Mouse (Mus musculus) G1E (cell line): ENCODE data around the gene Hes7. TPM values are rescaled to one million over a fixed set of nuclear protein-coding genes. Genes with fewer than 3 reads are reported as not detected.

Experiments used
- ATAC-seq: 2 replicates; pipeline ENCODE4 v1.8.0; 2016; ENCODE audit warnings: mild to moderate bottlenecking; ENCODE audit not compliant: insufficient number of reproducible peaks, poor library complexity, low FRiP score, severe bottlenecking; ENCODE audit errors: extremely low read depth
- DNase-seq: peaks from one replicate; pipeline ENCODE4 v3.0.0; 2012; ENCODE audit warnings: low spot score
- H3K27me3 ChIP-seq: 2 replicates; pipeline ENCODE4 v1.6.1; 2012; ENCODE audit warnings: mild to moderate bottlenecking, low read length, inconsistent platforms; ENCODE audit not compliant: insufficient read depth
- H3K36me3 ChIP-seq: replicated peaks from 2 replicates; pipeline ENCODE3; 2012; ENCODE audit warnings: mild to moderate bottlenecking, inconsistent platforms
- H3K4me1 ChIP-seq: 2 replicates; pipeline ENCODE4 v1.6.1; 2012; ENCODE audit warnings: low read depth, low read length, inconsistent platforms, mixed read lengths; ENCODE audit not compliant: insufficient read depth
- H3K4me3 ChIP-seq: 2 replicates; pipeline ENCODE4 v1.5.1; 2012; ENCODE audit warnings: low read depth, mild to moderate bottlenecking, inconsistent platforms, low read length, moderate library complexity, mixed read lengths
- H3K9me3 ChIP-seq: replicated peaks from 2 replicates; pipeline ENCODE4 v1.6.1; 2012; ENCODE audit warnings: inconsistent platforms
- CTCF ChIP-seq: IDR thresholded peaks from 2 replicates; pipeline ENCODE4 v1.5.1; 2012; ENCODE audit warnings: low read depth, low read length, inconsistent platforms, mixed read lengths
- GATA1 ChIP-seq: IDR thresholded peaks from 2 replicates; pipeline ENCODE4 v1.6.1; 2012; ENCODE audit warnings: borderline replicate concordance, low read length, inconsistent platforms, mixed read lengths
- GATA2 ChIP-seq: IDR thresholded peaks from 2 replicates; pipeline ENCODE4 v1.6.1; 2012; ENCODE audit warnings: low read depth, low read length, inconsistent platforms, borderline replicate concordance
- POLR2AphosphoS5 ChIP-seq: IDR thresholded peaks from 2 replicates; pipeline ENCODE4 v1.6.1; 2012; ENCODE audit warnings: low read depth, low read length, inconsistent platforms; ENCODE audit not compliant: insufficient replicate concordance
- TAL1 ChIP-seq: conservative IDR thresholded peaks from 2 replicates; pipeline ENCODE4 v1.6.1; 2012; ENCODE audit warnings: low read depth, low read length, inconsistent platforms, mixed read lengths
- polyA plus RNA-seq: library from polyadenylated mRNA; stranded (reverse); fragments of >175 nt; gene quantifications from 2 replicates; pipeline ENCODE4 v1.2.3, GENCODE M21; 2012
- total RNA-seq, 2 experiments: library from RNA; stranded (forward) in 1 of 2; stranded (reverse) in 1 of 2; fragments of 200-1000 nt in 1 of 2; fragments of >200 nt in 1 of 2; fragmentation: Nextera tagmentation in 1 of 2; gene quantifications; 2 replicates each; pipeline ENCODE4 v1.2.3; 2014 to 2017

Gene Hes7
- total and polyA plus RNA-seq, 3 experiments = 0.22 to 1.2 TPM; not detected in 1

DNA sequence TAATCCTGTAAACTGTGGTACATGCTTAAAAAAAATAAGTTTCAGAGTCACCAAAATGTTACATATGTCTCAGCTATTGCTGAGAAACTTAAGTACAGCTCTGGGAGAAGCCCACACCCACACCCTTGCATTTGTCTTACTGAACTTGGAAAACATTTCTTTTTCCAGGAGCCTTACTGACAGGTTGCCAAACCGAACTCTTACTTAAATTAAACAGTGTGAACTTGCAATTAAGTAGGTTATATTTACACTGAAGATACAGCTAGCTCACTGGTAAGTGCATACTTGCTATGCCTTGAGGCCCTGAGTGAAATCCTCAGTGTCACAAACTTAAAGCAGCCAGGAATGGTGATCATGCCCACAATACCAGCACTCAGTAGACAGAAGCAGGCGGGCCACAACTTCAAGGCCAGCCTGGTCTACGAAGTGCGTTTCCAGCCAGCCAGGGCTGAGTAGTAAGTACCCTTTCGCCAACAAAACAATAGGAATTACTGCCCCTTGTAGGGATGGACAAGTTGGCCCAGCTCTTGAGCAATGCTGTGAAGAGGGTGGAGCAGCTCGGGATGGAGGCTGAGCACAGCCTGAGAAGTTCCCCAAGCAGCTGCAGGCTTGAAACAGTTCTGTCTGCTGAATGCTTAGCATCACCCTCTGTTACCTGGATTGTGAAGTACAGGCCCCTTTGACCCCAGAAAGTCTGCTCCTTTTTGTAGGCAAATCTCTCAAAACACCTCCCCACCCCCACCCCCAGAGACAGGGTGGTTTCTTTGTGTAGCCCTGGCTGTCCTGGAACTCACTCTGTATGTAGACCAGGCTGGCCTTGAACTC, 46.0 kb upstream of the Hes7 start:
- Histone ChIP-seq H3K27me3 (0 out of 2 replicates have a peak, but pooled peaks cover 3% of the 10 kb centered on the region), H3K4me3 (no peak overlapping the region; the same call in 1 of the 2 replicates), H3K36me3 (no peaks in the 10 kb centered on the region), H3K4me1 (peaks cover 63% of the 10 kb centered on the region), H3K9me3 (no peaks in the 10 kb centered on the region)
- no peak for ATAC-seq
- TF ChIP-seq CTCF (no peak), POLR2AphosphoS5 (peak; percentile 14; the same call in 1 of the 2 replicates)
- no peak for DNase-seq

DNA sequence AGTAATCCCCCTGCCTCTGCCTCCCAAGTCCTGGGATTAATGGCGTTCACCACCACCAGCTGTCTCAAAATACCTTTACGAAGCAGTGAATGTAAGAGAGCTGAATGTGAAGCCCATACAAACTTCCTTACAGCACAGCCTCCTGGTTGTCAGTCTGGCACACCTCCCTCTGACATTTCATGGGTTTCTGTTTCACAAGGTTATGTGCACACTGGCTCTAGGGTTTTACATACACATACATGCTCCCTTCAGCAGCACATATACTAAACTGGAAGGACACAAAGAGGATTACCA, 45.5 kb upstream of the Hes7 start:
- ATAC-seq (no peak), DNase-seq (no peak)
- Histone ChIP-seq H3K4me3 (no peak overlapping the region), H3K4me1 (peaks cover 61% of the 10 kb centered on the region), H3K36me3 (no peaks in the 10 kb centered on the region), H3K9me3 (no peaks in the 10 kb centered on the region), H3K27me3 (0 out of 2 replicates have a peak, but pooled peaks cover 3% of the 10 kb centered on the region)
- TF ChIP-seq TAL1 (no peak), GATA2 (no peak), GATA1 (no peak), POLR2AphosphoS5 (no peak), CTCF (no peak)

DNA sequence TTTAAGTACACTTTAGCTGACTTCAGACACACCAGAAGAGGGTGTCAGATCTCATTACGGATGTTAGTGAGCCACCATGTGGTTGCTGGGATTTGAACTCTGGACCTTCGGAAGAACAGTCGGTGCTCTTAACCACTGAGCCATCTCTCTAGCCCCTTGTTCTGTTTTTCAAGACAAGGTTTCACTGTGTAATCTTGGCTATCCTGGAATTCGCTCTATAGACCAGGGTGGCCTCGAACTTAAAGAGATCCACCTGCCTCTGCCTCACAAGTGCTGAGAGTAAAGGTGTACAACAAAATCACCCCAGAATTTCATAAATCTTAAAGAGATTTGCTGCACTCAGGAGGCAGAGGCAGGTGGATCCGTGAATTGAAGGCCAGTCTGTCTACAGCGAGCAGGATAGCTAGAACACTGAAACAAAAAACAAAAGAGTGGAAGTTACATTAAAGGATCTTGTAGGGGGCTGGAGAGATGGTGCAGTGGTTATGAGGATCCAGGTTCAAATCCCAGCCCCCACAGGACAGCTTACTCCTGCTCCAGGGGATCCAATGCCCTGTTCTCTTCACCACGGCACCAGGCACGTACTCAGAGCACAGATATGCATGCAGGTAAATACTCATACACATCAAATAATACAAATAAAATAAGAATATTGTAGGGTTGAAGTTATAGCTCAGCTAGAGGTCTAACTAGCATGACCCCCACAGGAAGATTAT, 44.3 kb upstream of the Hes7 start:
- peaks cover 58% of the 10 kb centered on the region for H3K4me1 ChIP-seq

GRCm38 (mm10) chr11:69076572-69076971, 43.6 kb upstream of the Hes7 start:
- DNase-seq (no peak), ATAC-seq (no peak)
- no peak overlapping the region for H3K4me3 ChIP-seq
- H3K9me3 ChIP-seq = no peaks in the 10 kb centered on the region
- H3K27me3 ChIP-seq = peaks cover 8% of the 10 kb centered on the region
- TF ChIP-seq TAL1 (no peak), POLR2AphosphoS5 (no peak), CTCF (no peak)
- H3K4me1 ChIP-seq = peaks cover 52% of the 10 kb centered on the region
- no peaks in the 10 kb centered on the region for H3K36me3 ChIP-seq

More for the DNA sequence above, 44.3 kb upstream of the Hes7 start:
- DNase-seq (no peak), ATAC-seq (no peak)
- H3K36me3 ChIP-seq = no peaks in the 10 kb centered on the region
- H3K4me3 ChIP-seq = no peak overlapping the region
- H3K9me3 ChIP-seq = no peaks in the 10 kb centered on the region
- TF ChIP-seq CTCF (no peak), POLR2AphosphoS5 (no peak), TAL1 (no peak), GATA1 (no peak), GATA2 (no peak)
- H3K27me3 ChIP-seq = 0 out of 2 replicates have a peak, but pooled peaks cover 3% of the 10 kb centered on the region

- TF ChIP-seq CTCF (no peak), POLR2AphosphoS5 (no peak), TAL1 (no peak)
- no peaks in the 10 kb centered on the region for H3K9me3 ChIP-seq
- ATAC-seq = no peak
- no peak overlapping the region for H3K4me3 ChIP-seq
- H3K27me3 ChIP-seq = peaks cover 11% of the 10 kb centered on the region
- no peaks in the 10 kb centered on the region for H3K36me3 ChIP-seq
- DNase-seq = no peak
- H3K4me1 ChIP-seq = peaks cover 44% of the 10 kb centered on the region
These were observed 42.9 kb upstream of the Hes7 start for GRCm38 (mm10) chr11:69077316-69077715.

DNA sequence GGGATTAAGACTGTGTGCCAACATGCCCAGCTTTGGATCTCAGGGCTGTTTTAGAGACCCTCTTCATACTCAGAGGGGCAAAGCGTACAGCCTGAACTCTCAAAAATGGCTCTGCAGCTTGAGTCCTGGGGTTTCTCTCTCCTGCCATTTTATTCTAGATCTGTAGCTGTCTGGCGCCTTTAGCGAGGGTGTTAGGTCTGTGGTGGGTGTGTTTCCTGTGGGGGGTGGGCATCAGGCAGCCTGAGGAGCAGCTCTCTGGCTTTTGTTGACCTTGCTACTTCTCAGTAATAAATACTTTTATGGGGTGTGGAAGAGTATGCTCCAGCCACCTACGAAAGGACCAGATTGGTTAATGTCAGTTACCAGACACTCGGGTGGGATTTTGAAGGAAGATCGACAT, 42.2 kb upstream of the Hes7 start:
- H3K27me3 ChIP-seq = peaks cover 11% of the 10 kb centered on the region
- no peak overlapping the region for H3K4me3 ChIP-seq
- no peak for DNase-seq
- TF ChIP-seq GATA1 (no peak), CTCF (no peak), TAL1 (no peak), GATA2 (no peak), POLR2AphosphoS5 (no peak)
- no peaks in the 10 kb centered on the region for H3K9me3 ChIP-seq
- no peaks in the 10 kb centered on the region for H3K36me3 ChIP-seq
- peaks cover 40% of the 10 kb centered on the region for H3K4me1 ChIP-seq
- no peak for ATAC-seq
